Mouse (Mus musculus): ENCODE results near the gene Pdk4.

- no peak for TF ChIP-seq POLR2A (IDR thresholded peaks at IDR 0.05; ENCODE audit: borderline replicate concordance, control insufficient read depth, low read depth, low read length)
- TF ChIP-seq CTCF (IDR thresholded peaks at IDR 0.05; ENCODE audit: control insufficient read depth, insufficient read depth, low read length) = no peak
These were observed at the start of gene Pdk4 for GRCm38 (mm10) chr6:5495961-5496853.

All from bone marrow, adult 2 months (tissue).